Mouse (Mus musculus): ENCODE data around the gene Smad6. TPM values are rescaled to one million over a fixed set of nuclear protein-coding genes. Genes with fewer than 3 reads are reported as not detected.

Smad6 gene
- polyA plus RNA-seq, 1 experiment from 2014 or later, result 1.8 TPM

DNA sequence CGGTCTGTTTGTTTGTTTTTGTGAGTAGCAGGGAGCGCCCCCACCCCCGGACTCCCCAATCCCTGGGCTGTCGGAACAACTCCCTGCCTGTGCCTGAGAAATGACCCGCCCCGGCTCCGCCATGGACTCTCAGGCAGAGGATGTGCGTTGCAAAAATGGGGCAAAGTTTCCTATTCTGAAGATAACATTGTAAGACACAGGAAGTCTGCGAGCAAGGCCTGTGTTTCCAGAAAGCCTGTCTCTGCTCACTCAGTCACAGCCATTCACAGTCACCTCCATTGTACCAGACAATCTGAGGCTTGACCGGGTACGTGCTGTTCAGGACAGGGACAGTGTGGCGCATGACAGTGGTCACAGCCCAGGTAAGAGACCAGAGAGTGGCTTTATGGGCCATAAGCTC lies 51.5 kb downstream of the Smad6 start:
- TF ChIP-seq EP300 (IDR thresholded peaks at IDR 0.05; ENCODE audit: low read depth) (peak; percentile 43; the same call in 1 of the 2 replicates), CTCF (IDR thresholded peaks at IDR 0.05; ENCODE audit: low read depth) (no peak)
- H3K9ac ChIP-seq (replicated peaks), result no peak overlapping the region
- H3K36me3 ChIP-seq (replicated peaks; ENCODE audit: insufficient read depth, low read length), result no peaks in the 10 kb centered on the region
- H3K4me1 ChIP-seq (ENCODE audit: insufficient read depth), result peaks cover 14% of the 10 kb centered on the region
- H3K9me3 ChIP-seq (ENCODE audit: low read length), result no peaks in the 10 kb centered on the region
- 35% methylated on average over 12 of the region's 12 CpGs for WGBS (ENCODE audit: insufficient replicate concordance)
- ATAC-seq, result peak; percentile 42
- H3K4me3 ChIP-seq (ENCODE audit: low read depth, low read length), result no peak overlapping the region
- H3K27me3 ChIP-seq (ENCODE audit: insufficient read depth, low read length), result no peaks in the 10 kb centered on the region
- peak; percentile 42 for DNase-seq
- H3K27ac ChIP-seq (ENCODE audit: low read depth), result peak overlapping the region; percentile 57
- no peak overlapping the region for H3K4me2 ChIP-seq (ENCODE audit: low read depth, low read length)

GRCm38 (mm10) chr9:63969467-63969866 lies 52.4 kb downstream of the Smad6 start:
- no peaks in the 10 kb centered on the region for H3K27me3 ChIP-seq (ENCODE audit: insufficient read depth, low read length)
- no peaks in the 10 kb centered on the region for H3K9me3 ChIP-seq (ENCODE audit: low read length)
- 69% methylated on average over 10 of the region's 10 CpGs for WGBS (ENCODE audit: insufficient replicate concordance)
- no peak for DNase-seq
- peak overlapping the region; percentile 48; the same call in 1 of the 2 replicates for H3K27ac ChIP-seq (ENCODE audit: low read depth)
- 0 out of 2 replicates have a peak, but pooled peaks cover 12% of the 10 kb centered on the region for H3K4me1 ChIP-seq (ENCODE audit: insufficient read depth)
- H3K4me3 ChIP-seq (ENCODE audit: low read depth, low read length), result no peak overlapping the region
- H3K9ac ChIP-seq (replicated peaks), result no peak overlapping the region; the same call in 1 of the 2 replicates
- no peaks in the 10 kb centered on the region for H3K36me3 ChIP-seq (replicated peaks; ENCODE audit: insufficient read depth, low read length)
- no peak overlapping the region for H3K4me2 ChIP-seq (ENCODE audit: low read depth, low read length)
- TF ChIP-seq EP300 (IDR thresholded peaks at IDR 0.05; ENCODE audit: low read depth) (no peak), CTCF (IDR thresholded peaks at IDR 0.05; ENCODE audit: low read depth) (no peak)
- ATAC-seq, result no peak

DNA sequence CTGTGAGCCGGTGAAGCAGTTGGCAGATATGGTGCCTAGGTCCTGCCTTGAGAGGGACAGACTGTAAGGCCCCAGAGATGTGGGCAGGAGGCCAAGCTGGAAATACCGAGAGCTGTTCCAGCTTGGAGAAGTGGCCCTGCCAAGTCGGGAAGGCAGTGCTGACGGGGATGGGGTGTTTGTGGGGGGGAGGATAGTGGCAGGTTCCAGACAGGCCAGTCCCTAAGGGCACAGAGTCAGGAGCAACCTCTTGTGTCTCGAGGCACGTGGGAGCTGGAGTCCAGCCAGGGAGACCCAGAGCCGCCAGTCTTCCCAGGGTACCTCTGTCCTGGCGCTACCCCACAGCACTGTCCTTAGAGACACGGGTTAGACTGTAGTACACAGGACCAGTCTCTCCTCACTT lies 53.3 kb downstream of the Smad6 start:
- peak; percentile 52 for DNase-seq
- peak; percentile 24; the same call in 1 of the 2 replicates for ATAC-seq

GRCm38 (mm10) chr9:63967408-63968172 lies 54.3 kb downstream of the Smad6 start:
- Histone ChIP-seq H3K9ac (replicated peaks) (no peak overlapping the region), H3K9me3 (ENCODE audit: low read length) (no peaks in the 10 kb centered on the region), H3K4me2 (ENCODE audit: low read depth, low read length) (no peak overlapping the region), H3K27ac (ENCODE audit: low read depth) (peak overlapping the region; percentile 34; the same call in 1 of the 2 replicates), H3K4me1 (ENCODE audit: insufficient read depth) (0 out of 2 replicates have a peak, but pooled peaks cover 14% of the 10 kb centered on the region), H3K27me3 (ENCODE audit: insufficient read depth, low read length) (no peaks in the 10 kb centered on the region), H3K4me3 (ENCODE audit: low read depth, low read length) (no peak overlapping the region), H3K36me3 (replicated peaks; ENCODE audit: insufficient read depth, low read length) (no peaks in the 10 kb centered on the region)
- no peak for DNase-seq
- no peak for TF ChIP-seq EP300 (IDR thresholded peaks at IDR 0.05; ENCODE audit: low read depth)
- no peak for TF ChIP-seq CTCF (IDR thresholded peaks at IDR 0.05; ENCODE audit: low read depth)
- ATAC-seq, result no peak
- 61% methylated on average over 14 of the region's 14 CpGs for WGBS (ENCODE audit: insufficient replicate concordance)

More for the DNA sequence above, 53.3 kb downstream of the Smad6 start:
- TF ChIP-seq EP300 (IDR thresholded peaks at IDR 0.05; ENCODE audit: low read depth), result no peak
- TF ChIP-seq CTCF (IDR thresholded peaks at IDR 0.05; ENCODE audit: low read depth), result no peak
- Histone ChIP-seq H3K4me1 (ENCODE audit: insufficient read depth) (0 out of 2 replicates have a peak, but pooled peaks cover 14% of the 10 kb centered on the region), H3K36me3 (replicated peaks; ENCODE audit: insufficient read depth, low read length) (no peaks in the 10 kb centered on the region), H3K9ac (replicated peaks) (no peak overlapping the region), H3K4me2 (ENCODE audit: low read depth, low read length) (no peak overlapping the region), H3K4me3 (ENCODE audit: low read depth, low read length) (no peak overlapping the region), H3K27me3 (ENCODE audit: insufficient read depth, low read length) (no peaks in the 10 kb centered on the region), H3K27ac (ENCODE audit: low read depth) (0 out of 2 replicates have a peak overlapping the region, but pooled peaks have one; percentile 4), H3K9me3 (ENCODE audit: low read length) (no peaks in the 10 kb centered on the region)
- WGBS (ENCODE audit: insufficient replicate concordance), result 59% methylated on average over 9 of the region's 9 CpGs

DNA sequence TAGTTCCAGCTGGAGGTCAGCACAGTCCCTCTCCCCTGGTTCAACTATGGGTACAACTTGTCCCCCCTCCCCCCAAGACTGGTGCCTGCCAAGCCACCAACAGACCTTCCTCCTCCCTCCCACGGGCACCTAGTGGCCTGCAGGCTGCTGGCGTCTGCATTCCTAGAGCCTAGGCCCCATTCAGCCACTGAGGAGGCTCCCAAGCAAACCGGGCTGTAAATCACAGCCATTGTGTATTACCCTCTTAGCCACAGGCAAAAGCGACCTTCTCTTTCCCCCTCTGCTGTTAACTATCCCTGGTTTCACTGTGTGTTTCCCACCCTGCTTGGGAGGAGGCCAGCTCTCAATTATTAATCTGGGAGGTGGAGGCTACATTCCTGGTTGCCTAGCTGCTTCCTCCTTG lies 56.3 kb downstream of the Smad6 start:
- no peak overlapping the region for H3K9ac ChIP-seq (replicated peaks)
- no peak overlapping the region for H3K27ac ChIP-seq (ENCODE audit: low read depth)
- no peak for DNase-seq
- no peak for ATAC-seq
- 56% methylated on average over 4 of the region's 4 CpGs for WGBS (ENCODE audit: insufficient replicate concordance)
- no peak overlapping the region for H3K4me3 ChIP-seq (ENCODE audit: low read depth, low read length)
- peaks cover 11% of the 10 kb centered on the region; the same call in 1 of the 2 replicates for H3K4me1 ChIP-seq (ENCODE audit: insufficient read depth)
- H3K9me3 ChIP-seq (ENCODE audit: low read length), result no peaks in the 10 kb centered on the region
- H3K27me3 ChIP-seq (ENCODE audit: insufficient read depth, low read length), result no peaks in the 10 kb centered on the region
- H3K36me3 ChIP-seq (replicated peaks; ENCODE audit: insufficient read depth, low read length), result no peaks in the 10 kb centered on the region
- no peak overlapping the region for H3K4me2 ChIP-seq (ENCODE audit: low read depth, low read length)
- TF ChIP-seq CTCF (IDR thresholded peaks at IDR 0.05; ENCODE audit: low read depth) (no peak), EP300 (IDR thresholded peaks at IDR 0.05; ENCODE audit: low read depth) (no peak)

- Histone ChIP-seq H3K36me3 (replicated peaks; ENCODE audit: insufficient read depth, low read length) (no peaks in the 10 kb centered on the region), H3K4me2 (ENCODE audit: low read depth, low read length) (no peak overlapping the region), H3K27me3 (ENCODE audit: insufficient read depth, low read length) (no peaks in the 10 kb centered on the region), H3K4me1 (ENCODE audit: insufficient read depth) (peaks cover 19% of the 10 kb centered on the region), H3K9ac (replicated peaks) (no peak overlapping the region), H3K4me3 (ENCODE audit: low read depth, low read length) (no peak overlapping the region), H3K9me3 (ENCODE audit: low read length) (no peaks in the 10 kb centered on the region), H3K27ac (ENCODE audit: low read depth) (no peak overlapping the region)
- ATAC-seq (no peak), DNase-seq (no peak)
- 77% methylated on average over 6 of the region's 6 CpGs for WGBS (ENCODE audit: insufficient replicate concordance)
- TF ChIP-seq CTCF (IDR thresholded peaks at IDR 0.05; ENCODE audit: low read depth) (no peak), EP300 (IDR thresholded peaks at IDR 0.05; ENCODE audit: low read depth) (no peak)
Observed at GRCm38 (mm10) chr9:63961881-63962280, 60.0 kb downstream of the Smad6 start.
